Mouse (Mus musculus): ENCODE data around the gene Ankrd54. TPM values are rescaled to one million over a fixed set of nuclear protein-coding genes. Genes with fewer than 3 reads are reported as not detected.

Gene Ankrd54
- total RNA-seq, 1 experiment from 2014 or later, result 13.3 TPM

- no peak for ATAC-seq (replicated peaks; ENCODE audit: insufficient number of reproducible peaks, low FRiP score, low TSS enrichment, poor library complexity, severe bottlenecking)
Measured at GRCm38 (mm10) chr15:79093083-79093839, 30.6 kb upstream of the Ankrd54 start.

- no peak for ATAC-seq (replicated peaks; ENCODE audit: insufficient number of reproducible peaks, low FRiP score, low TSS enrichment, poor library complexity, severe bottlenecking)
Measured at GRCm38 (mm10) chr15:79092284-79092683, 29.6 kb upstream of the Ankrd54 start.

GRCm38 (mm10) chr15:79079567-79079966 lies 16.9 kb upstream of the Ankrd54 start:
- ATAC-seq (replicated peaks; ENCODE audit: insufficient number of reproducible peaks, low FRiP score, low TSS enrichment, poor library complexity, severe bottlenecking), result no peak

- ATAC-seq (replicated peaks; ENCODE audit: insufficient number of reproducible peaks, low FRiP score, low TSS enrichment, poor library complexity, severe bottlenecking), result no peak
Measured at GRCm38 (mm10) chr15:79075658-79076365, 13.1 kb upstream of the Ankrd54 start.

GRCm38 (mm10) chr15:79074913-79075532 lies 12.3 kb upstream of the Ankrd54 start, which contains the start of gene Eif3l:
TSS of gene Eif3l (plus strand) at chr15:79075179.
- ATAC-seq (replicated peaks; ENCODE audit: insufficient number of reproducible peaks, low FRiP score, low TSS enrichment, poor library complexity, severe bottlenecking), result peak; percentile 93

- no peak for ATAC-seq (replicated peaks; ENCODE audit: insufficient number of reproducible peaks, low FRiP score, low TSS enrichment, poor library complexity, severe bottlenecking)
Measured at GRCm38 (mm10) chr15:79074446-79074845, 11.8 kb upstream of the Ankrd54 start.

- ATAC-seq (replicated peaks; ENCODE audit: insufficient number of reproducible peaks, low FRiP score, low TSS enrichment, poor library complexity, severe bottlenecking), result no peak
Measured at GRCm38 (mm10) chr15:79073752-79074151, 11.1 kb upstream of the Ankrd54 start.

GRCm38 (mm10) chr15:79071117-79072039 lies 8.7 kb upstream of the Ankrd54 start:
- ATAC-seq (replicated peaks; ENCODE audit: insufficient number of reproducible peaks, low FRiP score, low TSS enrichment, poor library complexity, severe bottlenecking), result no peak

GRCm38 (mm10) chr15:79068416-79068815 lies 5.7 kb upstream of the Ankrd54 start:
- ATAC-seq (replicated peaks; ENCODE audit: insufficient number of reproducible peaks, low FRiP score, low TSS enrichment, poor library complexity, severe bottlenecking), result no peak

- ATAC-seq (replicated peaks; ENCODE audit: insufficient number of reproducible peaks, low FRiP score, low TSS enrichment, poor library complexity, severe bottlenecking), result no peak
Measured at GRCm38 (mm10) chr15:79067631-79068030, 4.9 kb upstream of the Ankrd54 start.

GRCm38 (mm10) chr15:79066276-79066675 lies 3.6 kb upstream of the Ankrd54 start:
- no peak for ATAC-seq (replicated peaks; ENCODE audit: insufficient number of reproducible peaks, low FRiP score, low TSS enrichment, poor library complexity, severe bottlenecking)

GRCm38 (mm10) chr15:79065086-79065770 lies 2.5 kb upstream of the Ankrd54 start:
- no peak for ATAC-seq (replicated peaks; ENCODE audit: insufficient number of reproducible peaks, low FRiP score, low TSS enrichment, poor library complexity, severe bottlenecking)

GRCm38 (mm10) chr15:79063160-79063740 lies 557 bp upstream of the Ankrd54 start:
- no peak for ATAC-seq (replicated peaks; ENCODE audit: insufficient number of reproducible peaks, low FRiP score, low TSS enrichment, poor library complexity, severe bottlenecking)

- no peak for ATAC-seq (replicated peaks; ENCODE audit: insufficient number of reproducible peaks, low FRiP score, low TSS enrichment, poor library complexity, severe bottlenecking)
Measured at GRCm38 (mm10) chr15:79060887-79061565, 1.7 kb downstream of the Ankrd54 start.

GRCm38 (mm10) chr15:79057850-79058249 lies 4.8 kb downstream of the Ankrd54 start:
- no peak for ATAC-seq (replicated peaks; ENCODE audit: insufficient number of reproducible peaks, low FRiP score, low TSS enrichment, poor library complexity, severe bottlenecking)

- ATAC-seq (replicated peaks; ENCODE audit: insufficient number of reproducible peaks, low FRiP score, low TSS enrichment, poor library complexity, severe bottlenecking), result no peak
Measured at GRCm38 (mm10) chr15:79056601-79057000, 6.1 kb downstream of the Ankrd54 start.

GRCm38 (mm10) chr15:79052366-79052765 lies 10.3 kb downstream of the Ankrd54 start:
- ATAC-seq (replicated peaks; ENCODE audit: insufficient number of reproducible peaks, low FRiP score, low TSS enrichment, poor library complexity, severe bottlenecking), result no peak

Measured in monocyte, adult 5-6 weeks (primary cell).